Mouse (Mus musculus) ovary, postnatal 36 days (tissue): ENCODE measurements around the gene Gm28038.

Experiments
- DNase-seq: peaks from one replicate; pipeline ENCODE4 v3.0.0; 2022; ENCODE audit warnings: low spot score, mixed read lengths

The Gm28038 gene

GRCm38 (mm10) chr2:30345971-30346676 lies 65.3 kb downstream of the Gm28038 start:
- no peak for DNase-seq

GRCm38 (mm10) chr2:30349196-30349595 lies 68.4 kb downstream of the Gm28038 start:
- no peak for DNase-seq
